Mouse (Mus musculus) 416B (cell line): ENCODE results near the gene Cerk.
"Not testable (repeated sequence)": the region's sequence is repeated elsewhere in the genome, so short reads cannot be mapped to it uniquely, and the experiment has no call there.

Experiments used
- DNase-seq: peaks from one replicate; pipeline ENCODE4 v3.0.0; 2011; ENCODE audit warnings: low read depth

Cerk gene

GRCm38 (mm10) chr15:86206385-86206784 is 20.4 kb upstream of the Cerk start:
- no peak for DNase-seq

GRCm38 (mm10) chr15:86205300-86205699 is 19.4 kb upstream of the Cerk start:
- peak; percentile 82 for DNase-seq

GRCm38 (mm10) chr15:86203942-86204561 is 18.1 kb upstream of the Cerk start:
- peak; percentile 63 for DNase-seq

- DNase-seq = no peak
Measured at GRCm38 (mm10) chr15:86203292-86203793, 17.4 kb upstream of the Cerk start.

GRCm38 (mm10) chr15:86202640-86203039 is 16.7 kb upstream of the Cerk start:
- peak; percentile 94 for DNase-seq

- DNase-seq = no peak
Measured at GRCm38 (mm10) chr15:86201696-86202330, 15.9 kb upstream of the Cerk start.

- peak; percentile 86 for DNase-seq
Measured at GRCm38 (mm10) chr15:86201095-86201494, 15.2 kb upstream of the Cerk start.

GRCm38 (mm10) chr15:86200169-86200568 is 14.2 kb upstream of the Cerk start:
- no peak for DNase-seq

- DNase-seq = no peak
Measured at GRCm38 (mm10) chr15:86199482-86199881, 13.5 kb upstream of the Cerk start.

- no peak for DNase-seq
Measured at GRCm38 (mm10) chr15:86199052-86199451, 13.1 kb upstream of the Cerk start.

- DNase-seq = not testable (repeated sequence)
Measured at GRCm38 (mm10) chr15:86194676-86195453, 8.9 kb upstream of the Cerk start.

GRCm38 (mm10) chr15:86191933-86192332 is 6.0 kb upstream of the Cerk start:
- DNase-seq = no peak

- DNase-seq = no peak
Measured at GRCm38 (mm10) chr15:86191505-86191904, 5.6 kb upstream of the Cerk start.

GRCm38 (mm10) chr15:86190387-86190786 is 4.4 kb upstream of the Cerk start:
- no peak for DNase-seq

GRCm38 (mm10) chr15:86188746-86189470 is 3.0 kb upstream of the Cerk start:
- DNase-seq = no peak

- DNase-seq = no peak
Measured at GRCm38 (mm10) chr15:86188186-86188585, 2.2 kb upstream of the Cerk start.

- DNase-seq = no peak
Measured at GRCm38 (mm10) chr15:86186686-86187085, 745 bp upstream of the Cerk start.

- DNase-seq = peak; percentile 64
Measured at GRCm38 (mm10) chr15:86184851-86185688, 871 bp downstream of the Cerk start.

- no peak for DNase-seq
Measured at GRCm38 (mm10) chr15:86184071-86184470, 1.9 kb downstream of the Cerk start.

- DNase-seq = no peak
Measured at GRCm38 (mm10) chr15:86183484-86183883, 2.5 kb downstream of the Cerk start.

GRCm38 (mm10) chr15:86182646-86183045 is 3.3 kb downstream of the Cerk start:
- DNase-seq = peak; percentile 79
